Comparison of ENCODE assay signal across 8 mouse cellular contexts in the genomic region with DNA sequence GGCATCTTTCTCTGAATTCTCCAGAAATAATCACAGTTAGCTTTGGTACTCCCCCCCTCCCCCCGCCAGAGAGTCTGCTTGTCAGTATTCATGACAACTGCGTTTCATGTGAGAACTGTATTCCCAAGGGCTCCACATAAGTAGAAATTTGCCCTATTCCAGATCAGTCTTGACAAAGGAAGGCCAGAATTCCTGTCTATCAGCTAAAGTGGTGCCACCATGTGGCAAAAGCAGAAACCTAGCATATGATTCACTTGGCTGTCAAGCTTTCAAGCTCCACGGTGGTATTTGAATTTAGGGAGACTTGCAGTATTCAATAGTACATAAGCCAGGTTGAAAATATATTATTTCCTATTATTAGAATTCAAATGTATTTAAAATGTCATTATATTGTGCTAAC. TPM values are rescaled to one million over a fixed set of nuclear protein-coding genes. Genes with fewer than 3 reads are reported as not detected.
DNase-seq lines count a peak whose midpoint lies in the region; ATAC-seq and TF ChIP-seq lines count a peak whose summit lies in the region.

No protein-coding gene starts in this region.

- no peak overlapping the region for H3K9ac ChIP-seq in embryonic facial prominence, embryonic 14.5 days (ENCODE audit: low read depth, low read length)
- no peak overlapping the region for H3K9ac ChIP-seq in limb, embryonic 14.5 days (ENCODE audit: low read depth, low read length, severe bottlenecking)

- WGBS in embryonic facial prominence, embryonic 14.5 days = 22% methylated on average over 3 of the region's 3 CpGs
- 41% methylated on average over 3 of the region's 3 CpGs for WGBS in limb, embryonic 14.5 days

- no peaks in the 10 kb centered on the region for H3K36me3 ChIP-seq in embryonic facial prominence, embryonic 14.5 days (ENCODE audit: control insufficient read depth, insufficient read depth, low read length)
- no peaks in the 10 kb centered on the region for H3K36me3 ChIP-seq in limb, embryonic 14.5 days (ENCODE audit: control insufficient read depth, insufficient read depth, low read length)

- H3K4me3 ChIP-seq in layer of hippocampus, adult 2 months = no peak overlapping the region
- no peak overlapping the region for H3K4me3 ChIP-seq in embryonic facial prominence, embryonic 14.5 days (ENCODE audit: low read depth, low read length)
- H3K4me3 ChIP-seq in limb, embryonic 14.5 days (replicated peaks; ENCODE audit: low read length) = no peak overlapping the region

- H3K27me3 ChIP-seq in embryonic facial prominence, embryonic 14.5 days (replicated peaks; ENCODE audit: control insufficient read depth, insufficient read depth, low read length) = no peaks in the 10 kb centered on the region
- H3K27me3 ChIP-seq in limb, embryonic 14.5 days (ENCODE audit: control insufficient read depth, insufficient read depth, low read length) = no peaks in the 10 kb centered on the region

- no peak for TF ChIP-seq POLR2A in limb, embryonic 14.5 days (IDR thresholded peaks at IDR 0.05; ENCODE audit: borderline replicate concordance, extremely low read depth, insufficient read depth, insufficient read length)

- peak; percentile 67 for TF ChIP-seq CTCF in layer of hippocampus, adult 2 months (conservative IDR thresholded peaks at IDR 0.05)

- no peak overlapping the region for H3K27ac ChIP-seq in layer of hippocampus, adult 2 months
- no peak overlapping the region for H3K27ac ChIP-seq in embryonic facial prominence, embryonic 14.5 days (replicated peaks; ENCODE audit: low read depth, low read length)
- no peak overlapping the region for H3K27ac ChIP-seq in limb, embryonic 14.5 days (replicated peaks; ENCODE audit: low read depth, low read length)

- H3K9me3 ChIP-seq in embryonic facial prominence, embryonic 14.5 days (ENCODE audit: control insufficient read depth, low read length) = no peaks in the 10 kb centered on the region
- H3K9me3 ChIP-seq in limb, embryonic 14.5 days (ENCODE audit: control insufficient read depth, low read length) = no peaks in the 10 kb centered on the region

- DNase-seq in adrenal gland, postnatal 14 days = peak; percentile 22
- no peak for DNase-seq in adrenal gland, adult 8-10 months
- DNase-seq in layer of hippocampus, adult 2 months (ENCODE audit: low spot score in 2 of 2) = peak; percentile 15 to 28
- no peak for DNase-seq in layer of hippocampus, postnatal 36 days
- peak; percentile 73 for DNase-seq in embryonic facial prominence, embryonic 14.5 days (ENCODE audit: low spot score)
- DNase-seq in limb, embryonic 14.5 days (ENCODE audit: low spot score) = peak; percentile 46
- no peak for DNase-seq in ovary, postnatal 36 days (ENCODE audit: low spot score)
- no peak for DNase-seq in urinary bladder, postnatal 10 days (ENCODE audit: low spot score)

- H3K4me1 ChIP-seq in embryonic facial prominence, embryonic 14.5 days (ENCODE audit: control insufficient read depth, insufficient read depth, low read length) = no peaks in the 10 kb centered on the region
- H3K4me1 ChIP-seq in limb, embryonic 14.5 days (ENCODE audit: control insufficient read depth, insufficient read depth, low read length) = no peaks in the 10 kb centered on the region

- ATAC-seq in embryonic facial prominence, embryonic 14.5 days (ENCODE audit: low read depth) = no peak
- peak; percentile 41; the same call in 1 of the 2 replicates for ATAC-seq in limb, embryonic 14.5 days (ENCODE audit: low FRiP score, low read depth)

- no peak overlapping the region for H3K4me2 ChIP-seq in embryonic facial prominence, embryonic 14.5 days (ENCODE audit: low read depth, low read length)
- H3K4me2 ChIP-seq in limb, embryonic 14.5 days (replicated peaks; ENCODE audit: low read depth, low read length, severe bottlenecking) = no peak overlapping the region

RNA-seq across cellular contexts. Expression of a gene that starts 0.6 kb away (rescaled TPM):
- total RNA-seq in adrenal gland, postnatal 14 days (2021) = not detected in 2 replicates
- under 1 TPM in 1 of 4 experiments, not detected in 3; 0.52 TPM for total RNA-seq in adrenal gland, adult 8-10 months (2022)
- total RNA-seq in layer of hippocampus, adult 2 months (2021) = not detected
- total RNA-seq in layer of hippocampus, postnatal 36 days (2021) = not detected
- polyA plus RNA-seq in embryonic facial prominence, embryonic 14.5 days (2014; fragmentation: Nextera tagmentation; extraction: Ambion mirVana) = not detected in 2 replicates
- not detected in 2 replicates for polyA plus RNA-seq in limb, embryonic 14.5 days (2012; rRNA removed)
- polyA plus RNA-seq in limb, embryonic 14.5 days (2014; fragmentation: Nextera tagmentation; extraction: Ambion mirVana) = 0.29 TPM in 1 of 2 replicates, not detected in the other

Comparison
In these comparisons a context has a peak if more than half of its experiments do, and no peak if none do; other contexts are left out.
1. DNase-seq: peak in adrenal gland, postnatal 14 days (single experiment), layer of hippocampus, adult 2 months (2 of 2), embryonic facial prominence, embryonic 14.5 days (single experiment) and limb, embryonic 14.5 days (single experiment); none in adrenal gland, adult 8-10 months (single experiment), layer of hippocampus, postnatal 36 days (0 of 2), ovary, postnatal 36 days (single experiment) and urinary bladder, postnatal 10 days (single experiment).